Mouse (Mus musculus): ENCODE measurements around the gene St6gal1. TPM values are rescaled to one million over a fixed set of nuclear protein-coding genes. Genes with fewer than 3 reads are reported as not detected.

St6gal1 gene
- total and polyA plus RNA-seq, 2 experiments from 2014 or later = 16.4 to 21.8 TPM

GRCm38 (mm10) chr16:23250556-23251444, 26.3 kb downstream of the St6gal1 start:
- Histone ChIP-seq H3K27ac (ENCODE audit: low read depth, low read length) (no peak overlapping the region), H3K4me3 (ENCODE audit: low read depth, low read length) (no peak overlapping the region), H3K9me3 (ENCODE audit: low read length) (no peaks in the 10 kb centered on the region), H3K4me1 (ENCODE audit: insufficient read depth) (no peaks in the 10 kb centered on the region), H3K36me3 (ENCODE audit: insufficient read depth) (peaks cover 4% of the 10 kb centered on the region; the same call in 1 of the 2 replicates), H3K9ac (no peak overlapping the region), H3K4me2 (ENCODE audit: low read depth) (no peak overlapping the region), H3K27me3 (ENCODE audit: insufficient read depth, low read length) (no peaks in the 10 kb centered on the region)
- 38% methylated on average over 15 of the region's 15 CpGs for WGBS
- ATAC-seq (peak; percentile 66; the same call in 1 of the 2 replicates), DNase-seq (no peak)
- TF ChIP-seq CTCF (IDR thresholded peaks at IDR 0.05; ENCODE audit: low read depth) = no peak

- Histone ChIP-seq H3K4me1 (ENCODE audit: insufficient read depth) (no peaks in the 10 kb centered on the region), H3K9ac (no peak overlapping the region), H3K4me2 (ENCODE audit: low read depth) (no peak overlapping the region), H3K36me3 (ENCODE audit: insufficient read depth) (peaks cover 4% of the 10 kb centered on the region; the same call in 1 of the 2 replicates), H3K27me3 (ENCODE audit: insufficient read depth, low read length) (no peaks in the 10 kb centered on the region), H3K27ac (ENCODE audit: low read depth, low read length) (no peak overlapping the region), H3K9me3 (ENCODE audit: low read length) (no peaks in the 10 kb centered on the region), H3K4me3 (ENCODE audit: low read depth, low read length) (no peak overlapping the region)
- peak; percentile 57; the same call in 1 of the 2 replicates for ATAC-seq
- WGBS = 66% methylated on average over 2 of the region's 2 CpGs
- TF ChIP-seq CTCF (IDR thresholded peaks at IDR 0.05; ENCODE audit: low read depth) = no peak
- DNase-seq = no peak
Measured at GRCm38 (mm10) chr16:23251445-23251773, 26.9 kb downstream of the St6gal1 start.

DNA sequence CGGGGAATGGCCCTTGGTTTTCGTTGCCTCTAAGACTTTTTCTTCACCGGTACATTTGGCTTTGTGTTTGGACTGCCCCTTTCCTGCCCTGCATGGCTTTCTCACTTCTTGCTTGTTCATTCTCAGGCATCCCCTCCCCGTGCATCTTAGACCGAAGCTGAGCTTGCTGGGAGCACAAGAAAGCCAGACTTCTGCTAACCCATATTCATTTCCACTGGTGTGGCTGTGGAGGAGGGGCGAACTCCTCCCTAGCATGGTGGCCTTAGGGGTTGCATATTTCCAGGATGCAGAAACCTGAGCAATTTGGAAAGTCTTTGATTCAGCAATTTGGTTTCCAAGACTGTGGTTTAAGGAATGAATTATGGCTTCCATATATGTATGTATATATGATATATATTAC, 29.1 kb downstream of the St6gal1 start:
- WGBS = 54% methylated on average over 6 of the region's 6 CpGs
- DNase-seq (no peak), ATAC-seq (no peak)
- Histone ChIP-seq H3K27me3 (ENCODE audit: insufficient read depth, low read length) (no peaks in the 10 kb centered on the region), H3K9me3 (ENCODE audit: low read length) (no peaks in the 10 kb centered on the region), H3K27ac (ENCODE audit: low read depth, low read length) (no peak overlapping the region), H3K9ac (no peak overlapping the region), H3K4me2 (ENCODE audit: low read depth) (no peak overlapping the region), H3K36me3 (ENCODE audit: insufficient read depth) (no peaks in the 10 kb centered on the region), H3K4me1 (ENCODE audit: insufficient read depth) (no peaks in the 10 kb centered on the region), H3K4me3 (ENCODE audit: low read depth, low read length) (no peak overlapping the region)
- TF ChIP-seq CTCF (IDR thresholded peaks at IDR 0.05; ENCODE audit: low read depth) = no peak

GRCm38 (mm10) chr16:23254062-23254461, 29.5 kb downstream of the St6gal1 start:
- H3K4me3 ChIP-seq (ENCODE audit: low read depth, low read length) = no peak overlapping the region
- H3K27ac ChIP-seq (ENCODE audit: low read depth, low read length) = no peak overlapping the region

DNA sequence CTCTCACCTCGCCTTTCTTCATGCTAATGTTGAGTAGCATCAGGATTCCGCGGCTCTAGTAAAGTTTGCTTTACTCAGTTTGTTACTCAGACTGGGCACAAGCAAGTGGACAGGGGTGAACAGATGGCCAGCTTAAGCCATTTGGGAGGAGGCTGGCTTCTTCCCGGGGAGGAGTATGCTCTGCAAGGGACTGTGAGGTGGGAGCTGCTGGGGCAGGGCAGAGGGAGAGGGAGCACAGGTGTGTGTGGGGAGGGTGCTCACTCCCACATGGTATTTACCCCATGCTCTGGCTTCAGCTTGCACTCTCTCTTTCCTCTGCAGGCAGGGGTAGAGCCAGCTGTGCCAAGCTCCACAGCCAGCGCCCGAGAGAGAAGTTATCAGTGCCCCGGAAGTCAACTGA, 32.1 kb downstream of the St6gal1 start:
- no peak for DNase-seq
- H3K4me2 ChIP-seq (ENCODE audit: low read depth) = no peak overlapping the region
- H3K9ac ChIP-seq = no peak overlapping the region
- H3K27ac ChIP-seq (ENCODE audit: low read depth, low read length) = no peak overlapping the region
- H3K9me3 ChIP-seq (ENCODE audit: low read length) = no peaks in the 10 kb centered on the region
- no peaks in the 10 kb centered on the region for H3K27me3 ChIP-seq (ENCODE audit: insufficient read depth, low read length)
- ATAC-seq = no peak
- TF ChIP-seq CTCF (IDR thresholded peaks at IDR 0.05; ENCODE audit: low read depth) = no peak
- H3K4me1 ChIP-seq (ENCODE audit: insufficient read depth) = no peaks in the 10 kb centered on the region
- WGBS = 70% methylated on average over 7 of the region's 7 CpGs
- no peak overlapping the region for H3K4me3 ChIP-seq (ENCODE audit: low read depth, low read length)
- H3K36me3 ChIP-seq (ENCODE audit: insufficient read depth) = peaks cover 6% of the 10 kb centered on the region; the same call in 1 of the 2 replicates

More at GRCm38 (mm10) chr16:23254062-23254461, 29.5 kb downstream of the St6gal1 start:
- Histone ChIP-seq H3K4me1 (ENCODE audit: insufficient read depth) (no peaks in the 10 kb centered on the region), H3K36me3 (ENCODE audit: insufficient read depth) (no peaks in the 10 kb centered on the region), H3K4me2 (ENCODE audit: low read depth) (no peak overlapping the region), H3K9me3 (ENCODE audit: low read length) (no peaks in the 10 kb centered on the region), H3K27me3 (ENCODE audit: insufficient read depth, low read length) (no peaks in the 10 kb centered on the region), H3K9ac (no peak overlapping the region)
- TF ChIP-seq CTCF (IDR thresholded peaks at IDR 0.05; ENCODE audit: low read depth) = no peak
- ATAC-seq (no peak), DNase-seq (no peak)
- WGBS = 40% methylated on average over 1 of the region's 1 CpGs

DNA sequence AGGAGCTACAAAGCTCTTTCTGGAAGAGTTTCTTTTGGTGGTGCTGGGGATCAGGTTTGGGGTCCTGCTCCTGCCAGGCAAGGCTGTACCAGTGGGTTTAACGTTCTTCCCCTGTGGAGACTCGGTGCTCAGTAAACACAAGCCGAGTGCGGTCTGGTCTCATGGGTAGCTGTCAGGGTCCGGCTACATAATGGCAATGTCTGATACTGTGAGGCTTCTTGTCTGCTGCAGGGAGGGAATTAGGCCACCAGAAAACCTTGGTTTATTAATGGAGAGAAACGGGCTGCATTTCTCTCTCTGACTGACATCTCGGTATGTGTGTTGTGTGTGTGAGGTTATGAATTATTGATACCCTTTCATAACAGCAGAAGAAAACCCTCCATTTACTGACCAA, 33.9 kb downstream of the St6gal1 start:
- Histone ChIP-seq H3K27ac (ENCODE audit: low read depth, low read length) (no peak overlapping the region), H3K4me1 (ENCODE audit: insufficient read depth) (no peaks in the 10 kb centered on the region), H3K4me3 (ENCODE audit: low read depth, low read length) (no peak overlapping the region), H3K27me3 (ENCODE audit: insufficient read depth, low read length) (no peaks in the 10 kb centered on the region), H3K36me3 (ENCODE audit: insufficient read depth) (peaks cover 7% of the 10 kb centered on the region; the same call in 1 of the 2 replicates), H3K9ac (no peak overlapping the region), H3K9me3 (ENCODE audit: low read length) (no peaks in the 10 kb centered on the region), H3K4me2 (ENCODE audit: low read depth) (no peak overlapping the region)
- 15% methylated on average over 7 of the region's 7 CpGs for WGBS
- TF ChIP-seq CTCF (IDR thresholded peaks at IDR 0.05; ENCODE audit: low read depth) = no peak
- ATAC-seq (no peak), DNase-seq (no peak)

GRCm38 (mm10) chr16:23258823-23259457, 34.4 kb downstream of the St6gal1 start:
- ATAC-seq (no peak), DNase-seq (no peak)
- Histone ChIP-seq H3K4me2 (ENCODE audit: low read depth) (no peak overlapping the region), H3K27ac (ENCODE audit: low read depth, low read length) (no peak overlapping the region), H3K9me3 (ENCODE audit: low read length) (no peaks in the 10 kb centered on the region), H3K4me1 (ENCODE audit: insufficient read depth) (no peaks in the 10 kb centered on the region), H3K27me3 (ENCODE audit: insufficient read depth, low read length) (no peaks in the 10 kb centered on the region), H3K9ac (no peak overlapping the region), H3K4me3 (ENCODE audit: low read depth, low read length) (no peak overlapping the region), H3K36me3 (ENCODE audit: insufficient read depth) (peaks cover 8% of the 10 kb centered on the region; the same call in 1 of the 2 replicates)
- 9% methylated on average over 4 of the region's 4 CpGs for WGBS
- no peak for TF ChIP-seq CTCF (IDR thresholded peaks at IDR 0.05; ENCODE audit: low read depth)

All from forebrain, postnatal 0 days (tissue).